ENCODE assay signal across 29 mouse cellular contexts in genomic region chr6:67046937-67047336, GRCm38 (mm10). TPM values are rescaled to one million over a fixed set of nuclear protein-coding genes. Genes with fewer than 3 reads are reported as not detected.
DNase-seq lines count a peak whose midpoint lies in the region; ATAC-seq lines count a peak whose summit lies in the region.
"Had no signal": no experiment of that assay in that cellular context is flagged by ENCODE, and none has a peak within 500 bp of the region (broad histone marks: within the 10 kb centered on the region; RNA-seq: fewer than 3 reads in every experiment).

No protein-coding gene starts in this region.

- no peak overlapping the region for H3K9ac ChIP-seq in liver, embryonic 15.5 days
- H3K9ac ChIP-seq in hindbrain, embryonic 16.5 days (ENCODE audit: low read depth, low read length): no peak overlapping the region
- H3K9ac ChIP-seq: forebrain, embryonic 13.5 days; heart, embryonic 15.5 days; hindbrain, embryonic 12.5 days; midbrain, embryonic 12.5 days; neural tube, embryonic 13.5 days; stomach, embryonic 15.5 days had no signal

- DNase-seq in MEL-GATA-1-ER (ENCODE audit: extremely low read depth, low read depth): peak; percentile 14
- no peak for DNase-seq in urinary bladder, postnatal 25 days (ENCODE audit: low spot score)
- DNase-seq in T-cell, adult 2 months (ENCODE audit: low spot score): no peak
- DNase-seq: adrenal gland, postnatal 25 days; B cell, adult 2 months; cerebellum, adult 11-12 months; cerebellum, adult 9-11 months; gastrocnemius, postnatal 14 days; heart, adult 11 months; kidney, adult 8-10 months; layer of hippocampus, postnatal 36 days; lung, postnatal 10 days; retina, postnatal 1 day; right cerebral cortex, postnatal 14 days had no signal

- peaks cover 29% of the 10 kb centered on the region for H3K4me1 ChIP-seq in liver, embryonic 15.5 days (replicated peaks)
- H3K4me1 ChIP-seq in hindbrain, embryonic 16.5 days (ENCODE audit: control insufficient read depth, insufficient read depth, low read depth, low read length): peaks cover 5% of the 10 kb centered on the region
- H3K4me1 ChIP-seq: heart, embryonic 15.5 days had no signal

- H3K27ac ChIP-seq in liver, embryonic 15.5 days (replicated peaks): peak overlapping the region; percentile 62; the same call in 1 of the 2 replicates
- H3K27ac ChIP-seq in hindbrain, embryonic 16.5 days (ENCODE audit: low read depth, low read length): no peak overlapping the region
- H3K27ac ChIP-seq: forebrain, embryonic 13.5 days; heart, embryonic 10.5 days; heart, embryonic 15.5 days; hindbrain, embryonic 12.5 days; kidney, postnatal 0 days; macrophage; midbrain, embryonic 12.5 days; neural tube, embryonic 13.5 days; stomach, embryonic 15.5 days had no signal

- H3K9me3 ChIP-seq in liver, embryonic 15.5 days (replicated peaks): no peaks in the 10 kb centered on the region
- H3K9me3 ChIP-seq in hindbrain, embryonic 16.5 days (ENCODE audit: control insufficient read depth, low read length): no peaks in the 10 kb centered on the region
- H3K9me3 ChIP-seq: forebrain, embryonic 13.5 days; heart, embryonic 10.5 days; heart, embryonic 15.5 days; hindbrain, embryonic 12.5 days; midbrain, embryonic 12.5 days; neural tube, embryonic 13.5 days; stomach, embryonic 15.5 days had no signal

- no peaks in the 10 kb centered on the region for H3K36me3 ChIP-seq in liver, embryonic 15.5 days (replicated peaks)
- H3K36me3 ChIP-seq in hindbrain, embryonic 16.5 days (ENCODE audit: control insufficient read depth, insufficient read depth, low read length): no peaks in the 10 kb centered on the region
- H3K36me3 ChIP-seq: heart, embryonic 10.5 days; heart, embryonic 15.5 days; hindbrain, embryonic 12.5 days; midbrain, embryonic 12.5 days; neural tube, embryonic 13.5 days; stomach, embryonic 15.5 days had no signal

- H3K4me2 ChIP-seq in liver, embryonic 15.5 days: no peak overlapping the region
- H3K4me2 ChIP-seq in hindbrain, embryonic 16.5 days (ENCODE audit: low read length): no peak overlapping the region
- H3K4me2 ChIP-seq: forebrain, embryonic 13.5 days; heart, embryonic 15.5 days; hindbrain, embryonic 12.5 days; midbrain, embryonic 12.5 days; neural tube, embryonic 13.5 days; stomach, embryonic 15.5 days had no signal

- WGBS in liver, embryonic 15.5 days (ENCODE audit: insufficient replicate concordance): 15% methylated on average over 3 of the region's 3 CpGs
- WGBS in hindbrain, embryonic 16.5 days: 85% methylated on average over 3 of the region's 3 CpGs

- no peaks in the 10 kb centered on the region for H3K27me3 ChIP-seq in liver, embryonic 15.5 days
- no peaks in the 10 kb centered on the region for H3K27me3 ChIP-seq in hindbrain, embryonic 16.5 days (replicated peaks; ENCODE audit: control insufficient read depth, insufficient read depth, low read length)
- H3K27me3 ChIP-seq: forebrain, embryonic 13.5 days; heart, embryonic 15.5 days; hindbrain, embryonic 12.5 days; midbrain, embryonic 12.5 days; neural tube, embryonic 13.5 days; Patski; stomach, embryonic 15.5 days had no signal

- ATAC-seq in erythroid progenitor cell, adult 5-6 weeks (replicated peaks; ENCODE audit: low FRiP score, poor library complexity, severe bottlenecking): peak; percentile 57; the same call in 1 of the 2 replicates
- ATAC-seq in liver, embryonic 15.5 days (ENCODE audit: insufficient read depth): peak; percentile 83
- peak; percentile 85 for ATAC-seq in megakaryocyte-erythroid progenitor cell, adult 5-6 weeks (replicated peaks; ENCODE audit: low FRiP score, low TSS enrichment, poor library complexity, severe bottlenecking)
- no peak for ATAC-seq in hindbrain, embryonic 16.5 days
- ATAC-seq: forebrain, embryonic 13.5 days; intestine, embryonic 16.5 days; Patski had no signal

- no peak overlapping the region for H3K4me3 ChIP-seq in liver, embryonic 15.5 days (replicated peaks)
- no peak overlapping the region for H3K4me3 ChIP-seq in hindbrain, embryonic 16.5 days (ENCODE audit: low read length)
- H3K4me3 ChIP-seq: forebrain, embryonic 13.5 days; heart, embryonic 10.5 days; heart, embryonic 15.5 days; hindbrain, embryonic 12.5 days; midbrain, embryonic 12.5 days; neural tube, embryonic 13.5 days; stomach, embryonic 15.5 days had no signal

RNA-seq across cellular contexts. Expression of gene Gadd45a, which starts 9.7 kb away (rescaled TPM):
- 113 and 203 TPM in 2 replicates for total RNA-seq in erythroid progenitor cell, adult 5-6 weeks (2015; ENCODE audit: low replicate concordance)
- total RNA-seq in erythroid progenitor cell, adult 5-6 weeks (2017; ENCODE audit: low replicate concordance): 152 and 192 TPM in 2 replicates
- polyA plus RNA-seq in liver, embryonic 15.5 days (2015; fragmentation: Nextera tagmentation; extraction: Ambion mirVana): 64.3 and 72.9 TPM in 2 replicates
- total RNA-seq in megakaryocyte-erythroid progenitor cell, adult 5-6 weeks (2014; fragmentation: Nextera tagmentation): 40.4 and 43.7 TPM in 2 replicates
- total RNA-seq in megakaryocyte-erythroid progenitor cell, adult 5-6 weeks (2017): 94.9 and 97.9 TPM in 2 replicates
- 15.3 and 18.5 TPM in 2 replicates for polyA plus RNA-seq in hindbrain, embryonic 16.5 days (2015; fragmentation: Nextera tagmentation; extraction: Ambion mirVana)
